Mouse (Mus musculus) common myeloid progenitor, adult 5-6 weeks (primary cell): ENCODE data around the gene Padi4. TPM values are rescaled to one million over a fixed set of nuclear protein-coding genes. Genes with fewer than 3 reads are reported as not detected.

ENCODE experiments used
- ATAC-seq: replicated peaks from 2 replicates; pipeline ENCODE4 v1.8.0; 2016; ENCODE audit warnings: low read depth, mild to moderate bottlenecking, moderate TSS enrichment, inconsistent platforms; ENCODE audit not compliant: poor library complexity, severe bottlenecking
- total RNA-seq: library from RNA; stranded (forward); fragments of 200-1000, 187-1606 nt; gene quantifications from 2 replicates; pipeline ENCODE4 v1.2.3, GENCODE M21; 2017

Gene Padi4
- total RNA-seq: 4.1 and 7.3 TPM in 2 replicates

DNA sequence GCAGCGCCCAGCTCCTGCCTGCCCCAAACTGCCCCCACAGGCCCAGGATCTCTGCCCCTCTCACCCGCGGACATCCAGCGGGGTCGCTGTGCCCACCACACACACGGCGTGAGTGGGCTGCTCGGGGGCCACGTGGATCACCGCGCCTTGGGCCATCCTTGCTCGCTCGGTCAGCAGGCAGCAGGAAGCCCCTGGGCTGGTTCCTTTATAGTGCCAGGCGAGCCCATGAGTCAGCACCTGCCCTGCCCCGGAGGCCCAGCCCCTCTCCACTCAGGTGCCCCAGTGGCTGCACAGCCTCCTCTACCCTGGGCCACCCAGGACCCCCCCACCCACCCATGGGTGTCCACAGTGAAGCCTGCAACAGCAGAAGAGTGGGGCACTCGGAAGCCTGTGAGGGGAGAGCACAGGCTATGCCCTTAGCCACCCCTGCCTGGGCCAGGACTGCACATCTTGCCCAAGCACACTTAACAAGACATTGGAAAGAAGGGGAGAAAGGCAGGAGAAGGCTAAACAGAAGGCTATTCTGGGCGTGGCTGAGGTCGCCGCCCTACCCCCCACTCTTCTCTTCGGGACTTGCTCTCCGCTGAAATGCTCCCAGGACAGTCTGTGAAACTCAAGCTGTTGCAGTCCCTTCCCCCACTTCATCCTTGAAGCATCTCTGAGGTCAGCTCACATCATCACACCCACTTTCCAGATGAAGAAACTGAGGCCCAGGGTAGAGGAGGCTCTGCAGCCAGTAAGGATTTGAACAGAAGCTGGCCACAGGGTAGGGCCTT is at the start of gene Padi4:
Padi4 (minus strand) TSS at position 212 of the 776 bp plus-strand sequence.
- ATAC-seq: peak; percentile 31

DNA sequence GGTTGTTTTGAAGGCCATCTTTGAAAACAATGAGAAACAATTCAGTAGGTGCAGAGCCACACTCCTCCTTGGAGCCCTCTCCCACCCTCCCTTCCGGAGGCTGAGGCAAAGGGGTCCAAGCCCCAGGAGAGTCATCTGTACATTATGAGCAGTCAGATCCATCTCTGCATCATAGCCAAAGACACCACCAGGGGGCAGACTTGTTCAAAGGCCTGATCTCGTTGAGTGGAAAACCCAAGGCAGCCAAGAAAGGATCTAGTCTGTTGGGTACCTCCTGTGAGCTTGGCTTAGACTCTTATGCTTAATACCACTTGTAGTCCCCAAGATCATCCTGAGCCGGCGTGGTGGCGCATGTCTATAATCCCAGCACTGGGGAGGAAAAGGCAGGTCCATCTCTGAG is 48.0 kb upstream of the Padi4 start:
- 0 out of 2 replicates have a peak, but pooled peaks have one; percentile 34 for ATAC-seq

GRCm38 (mm10) chr4:140817413-140817812 is 43.4 kb upstream of the Padi4 start:
- ATAC-seq: no peak

GRCm38 (mm10) chr4:140815996-140816917 is 42.2 kb upstream of the Padi4 start:
- peak; percentile 72 for ATAC-seq

DNA sequence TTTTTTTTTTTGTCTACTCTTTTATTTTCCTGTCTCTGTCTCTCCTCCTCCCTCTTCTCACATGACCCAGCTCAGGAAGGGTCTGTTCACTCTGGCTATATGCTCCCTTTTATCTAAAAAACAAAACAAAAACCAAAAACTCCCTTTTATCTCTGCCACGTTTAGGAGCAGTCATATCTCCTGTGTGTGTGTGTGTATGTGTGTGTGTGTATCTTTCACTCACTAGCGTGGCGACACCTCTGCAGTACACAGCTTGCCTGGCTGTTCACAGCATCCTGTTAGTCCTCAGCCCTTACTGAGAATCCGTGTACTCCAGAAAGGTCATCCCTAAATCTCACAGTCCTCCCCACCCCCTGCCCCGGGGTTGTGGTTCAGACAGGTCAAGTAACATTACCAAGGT is 41.5 kb upstream of the Padi4 start:
- no peak for ATAC-seq

DNA sequence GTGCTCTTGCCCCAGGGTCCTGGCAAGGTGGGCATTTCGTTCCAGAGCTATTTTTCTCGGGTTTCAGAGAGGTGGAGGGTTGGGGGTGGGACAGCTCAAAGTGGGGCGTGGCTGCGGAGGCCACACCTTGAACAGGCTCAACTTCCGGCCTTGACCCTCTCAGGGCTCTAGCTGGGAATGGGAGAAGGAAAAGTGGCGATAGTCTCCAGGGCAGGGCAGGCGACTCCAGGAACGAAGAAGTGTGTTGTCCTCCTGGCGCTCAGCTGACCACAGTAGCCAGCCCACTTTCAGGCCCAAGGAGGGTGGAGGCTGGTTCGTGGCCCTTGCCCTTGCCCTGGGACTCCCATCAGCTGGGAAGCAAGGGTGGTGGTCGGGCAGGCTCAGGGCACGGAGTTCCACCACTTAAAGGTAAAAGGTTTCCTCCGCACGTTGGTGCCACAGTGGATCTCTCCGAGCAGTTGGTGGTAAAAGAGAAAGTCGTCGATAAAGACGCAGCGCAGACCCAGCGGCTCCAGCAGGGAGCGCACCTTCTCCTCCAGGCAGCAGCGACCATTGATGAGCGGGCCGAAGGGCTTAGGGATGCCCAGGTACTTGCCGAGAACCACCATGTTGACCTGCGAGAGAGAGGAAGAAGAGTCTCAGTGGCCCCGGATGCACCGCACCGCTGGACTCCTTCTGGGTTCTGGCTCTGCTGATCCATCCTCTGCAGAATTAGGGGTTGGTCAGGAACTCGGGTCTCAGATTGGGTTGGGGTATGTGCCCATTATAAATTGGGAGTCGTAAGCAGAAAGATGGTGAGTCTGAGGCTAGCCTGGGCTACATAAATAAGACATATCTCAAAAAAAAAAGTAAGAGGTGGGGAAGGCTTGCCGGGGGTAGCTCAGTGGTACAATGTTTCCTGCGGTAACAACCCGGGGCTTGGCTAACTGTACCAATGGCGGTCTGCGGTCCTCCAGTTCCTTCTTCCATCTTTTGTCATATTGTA is 40.5 kb upstream of the Padi4 start:
- ATAC-seq: peak; percentile 31; the same call in 1 of the 2 replicates

DNA sequence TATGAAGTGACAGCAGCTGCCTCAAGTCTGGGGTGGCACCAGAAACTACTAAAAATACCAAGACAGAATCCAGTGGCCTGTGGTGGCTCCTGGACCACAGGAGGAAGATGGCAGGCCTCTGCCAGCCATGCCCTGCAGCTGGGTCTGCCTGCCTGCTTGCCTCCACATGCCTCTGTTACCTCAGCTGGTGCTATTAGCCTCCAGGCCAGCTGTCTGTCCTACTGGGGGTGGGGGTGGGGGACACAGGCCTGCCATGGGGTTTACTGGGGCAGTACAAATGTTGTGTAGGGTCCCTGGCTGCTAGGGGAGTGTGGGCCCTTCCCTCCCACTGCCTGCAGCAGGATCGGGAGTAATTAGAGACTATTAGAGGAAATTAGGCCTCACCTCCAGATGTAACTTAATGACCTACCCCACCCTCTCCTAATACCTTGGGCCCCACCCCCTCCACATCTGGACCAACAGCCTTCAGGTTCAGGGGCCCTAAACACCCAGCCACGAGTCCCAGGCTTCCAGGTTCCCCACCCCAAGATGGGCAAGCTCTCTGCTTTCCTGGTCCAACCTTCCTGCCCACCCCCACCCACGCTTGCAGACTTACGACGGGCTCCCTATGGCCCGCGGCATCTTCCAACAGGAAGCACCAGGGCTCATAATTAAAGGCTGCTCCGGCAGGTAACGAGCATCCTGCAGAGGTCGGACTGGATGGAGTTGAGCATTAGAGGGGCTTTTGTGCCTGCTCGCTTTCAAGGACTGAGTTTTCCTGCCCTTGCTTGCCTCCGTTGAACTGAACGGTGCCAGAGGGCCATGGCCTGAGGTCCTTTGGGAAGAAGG is 39.5 kb upstream of the Padi4 start:
- no peak for ATAC-seq

GRCm38 (mm10) chr4:140812609-140813008 is 38.6 kb upstream of the Padi4 start:
- ATAC-seq: no peak

DNA sequence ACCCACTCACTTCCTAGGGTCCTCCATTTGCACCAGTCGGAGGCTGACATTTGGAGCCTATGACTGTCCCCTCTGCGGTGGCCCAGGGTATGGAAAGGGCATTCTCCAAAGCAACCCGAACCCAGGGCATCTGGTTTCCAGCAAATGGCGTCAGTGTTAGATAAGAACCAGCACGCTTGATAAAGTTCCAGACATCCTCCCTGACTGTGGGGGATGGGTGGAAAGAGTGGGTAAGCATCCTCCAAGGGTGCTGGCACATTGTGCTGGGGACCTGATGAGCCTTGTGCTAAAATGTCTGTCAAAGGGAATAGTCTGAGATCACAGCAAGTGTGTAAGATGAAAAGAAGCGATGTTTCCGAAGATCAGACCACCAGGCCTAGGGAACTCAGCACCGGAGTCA is 38.2 kb upstream of the Padi4 start:
- ATAC-seq: no peak

DNA sequence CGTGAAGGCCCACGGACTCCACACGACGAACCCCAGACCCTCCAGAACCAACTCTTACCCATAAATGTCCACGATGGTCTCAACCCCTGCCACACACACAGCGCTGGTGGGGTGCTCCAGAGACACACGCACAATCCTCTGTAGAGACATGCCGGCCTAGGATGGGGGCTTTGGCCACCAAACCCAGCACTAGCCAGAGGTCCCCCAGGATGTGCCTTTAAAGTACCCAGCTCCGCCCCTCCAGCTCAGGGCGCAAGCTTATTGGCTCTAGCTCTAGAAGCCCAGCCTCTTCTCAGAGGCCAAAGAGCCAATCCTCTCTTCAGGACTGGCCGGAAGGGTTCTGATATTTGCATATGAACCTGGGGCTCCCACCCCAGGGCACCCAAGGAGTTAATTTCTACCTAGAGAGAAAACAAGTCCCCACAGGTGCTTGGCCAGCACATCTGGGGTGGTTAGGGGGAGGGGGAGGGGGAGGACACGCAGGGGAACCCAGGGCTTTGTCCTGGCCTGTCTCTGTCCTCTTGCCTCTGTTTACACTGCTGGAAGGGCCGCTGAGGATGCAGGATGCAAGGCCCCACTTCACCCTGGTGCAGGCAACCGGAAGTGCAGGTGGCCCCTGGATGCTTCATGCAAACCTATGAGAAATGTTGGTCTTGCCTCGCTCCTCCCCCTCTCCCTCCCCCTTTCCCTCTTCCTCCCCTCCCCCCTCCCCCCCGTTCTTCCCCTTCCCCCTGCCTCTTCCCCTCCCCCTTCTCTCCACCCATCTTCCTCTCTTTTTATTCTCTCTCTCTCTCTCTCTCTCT is 36.6 kb upstream of the Padi4 start, which contains the start of gene Padi3:
Padi3 (minus strand) TSS at position 191 of the 803 bp plus-strand sequence.
- ATAC-seq: no peak

DNA sequence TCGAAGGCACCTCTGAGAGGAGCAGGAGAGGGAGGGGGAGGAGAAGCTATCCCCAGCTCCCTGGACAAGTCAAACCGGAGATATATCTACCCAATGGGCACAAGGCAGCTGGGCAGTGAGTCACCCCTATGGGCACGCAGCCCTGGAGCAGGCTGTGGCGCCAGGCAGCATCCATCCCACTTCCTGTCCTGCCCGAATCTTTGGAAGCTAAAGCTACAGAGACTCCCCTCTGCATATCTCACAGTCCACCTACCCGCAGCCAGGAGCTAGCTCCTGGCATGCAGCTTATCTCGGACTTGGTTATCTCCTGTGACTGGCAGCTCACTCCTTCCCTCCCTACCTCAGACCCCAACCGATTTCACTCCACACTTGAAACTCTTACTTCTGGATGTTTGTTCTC is 35.1 kb upstream of the Padi4 start:
- ATAC-seq: no peak

DNA sequence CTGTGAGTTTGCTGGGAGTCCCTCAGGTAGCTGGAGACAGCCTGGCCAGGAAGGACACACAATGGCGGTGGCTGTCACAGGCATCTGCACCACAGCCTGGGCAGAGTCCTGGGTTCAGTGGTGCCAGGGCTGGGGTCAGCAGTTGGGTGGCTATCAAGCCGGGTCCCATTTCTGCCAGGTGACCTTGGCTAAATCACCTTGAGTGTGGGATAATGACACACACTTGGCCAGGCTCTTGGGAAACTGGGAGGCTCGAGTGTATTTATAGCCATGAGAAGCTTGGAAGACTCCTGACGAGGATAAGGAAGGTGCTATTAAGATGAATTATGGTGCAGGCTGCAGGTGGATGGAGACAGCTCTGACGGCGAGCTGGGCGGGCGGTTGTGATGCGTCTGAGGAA is 30.6 kb upstream of the Padi4 start:
- no peak for ATAC-seq

DNA sequence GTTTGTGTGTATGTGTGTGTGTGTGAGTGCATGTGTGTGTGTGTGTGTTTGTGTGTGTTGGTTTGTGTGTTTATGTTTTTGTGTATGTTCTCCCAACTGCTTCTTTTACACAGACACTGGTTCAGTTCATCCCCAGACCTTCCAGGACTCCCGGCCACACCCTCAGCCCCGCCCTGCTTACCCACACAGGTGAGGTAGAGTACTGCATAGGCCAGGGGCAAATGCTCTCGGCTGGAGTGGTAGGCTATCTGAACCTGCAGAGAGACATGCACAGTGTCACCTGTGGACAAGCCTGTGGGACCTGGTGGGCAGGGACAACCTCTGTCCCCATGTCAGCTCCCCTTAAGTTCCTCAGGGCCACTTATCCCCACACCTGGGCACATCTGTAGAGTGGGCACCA is 27.3 kb upstream of the Padi4 start:
- ATAC-seq: no peak

DNA sequence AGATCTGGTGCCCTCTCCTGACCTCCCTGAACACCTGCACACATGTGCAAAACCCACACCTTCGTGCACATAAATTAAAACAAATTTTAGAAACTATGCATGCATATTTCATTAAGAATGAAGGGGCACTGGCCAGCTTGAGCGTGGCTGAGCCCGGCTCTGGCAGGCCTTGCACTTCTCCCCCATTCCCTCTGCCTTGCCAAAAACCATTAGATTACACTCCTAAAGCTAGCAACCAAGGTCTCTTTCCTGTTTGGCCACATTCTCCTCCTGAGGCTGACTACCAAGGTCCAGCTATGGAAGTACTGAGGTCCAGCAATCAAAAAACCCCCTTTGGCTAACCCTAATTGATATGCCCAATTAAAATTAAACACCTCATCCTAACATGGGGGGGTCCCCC is 22.8 kb upstream of the Padi4 start:
- no peak for ATAC-seq

DNA sequence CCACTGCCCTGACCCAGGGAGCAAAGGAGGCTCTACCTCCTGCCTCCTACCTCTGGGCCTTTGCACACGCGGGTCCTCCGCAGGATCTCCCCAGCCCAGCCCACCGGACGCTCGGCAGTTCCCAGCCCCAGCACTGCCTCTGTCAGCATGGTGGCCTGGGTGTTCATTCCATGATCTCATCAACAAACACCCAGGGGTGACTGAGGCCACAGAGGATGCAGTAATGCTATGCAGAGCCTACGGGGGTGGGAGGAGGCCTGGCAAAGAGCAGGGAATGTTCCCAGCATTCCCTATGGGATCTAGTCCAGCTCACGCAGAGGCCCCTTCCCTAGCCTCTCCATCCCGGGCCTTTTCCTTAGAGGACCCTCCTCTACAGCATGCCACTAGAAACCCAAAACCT is 20.6 kb upstream of the Padi4 start:
- ATAC-seq: no peak

GRCm38 (mm10) chr4:140793795-140794194 is 19.8 kb upstream of the Padi4 start:
- no peak for ATAC-seq

DNA sequence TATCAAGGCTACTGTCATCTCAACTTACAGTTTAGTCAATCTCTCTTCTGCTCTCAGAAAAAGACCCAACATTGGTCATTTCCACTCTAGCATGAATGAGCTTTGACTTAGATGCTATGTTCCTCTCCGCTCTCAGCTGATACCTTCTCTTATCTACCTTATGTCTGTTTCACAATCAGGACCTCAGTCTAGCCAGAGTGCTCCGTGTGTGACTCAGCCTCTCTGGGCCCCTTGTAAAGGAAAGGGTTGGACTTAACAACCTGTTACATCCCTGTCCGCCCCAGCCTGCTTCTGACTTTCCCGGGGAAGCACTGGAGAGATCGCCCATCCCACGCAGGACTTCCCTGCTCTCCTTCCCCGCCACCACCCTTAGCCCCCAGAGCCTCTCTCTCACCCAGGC is 18.5 kb upstream of the Padi4 start:
- ATAC-seq: no peak

- ATAC-seq: no peak
These were observed 17.0 kb upstream of the Padi4 start for GRCm38 (mm10) chr4:140791071-140791470.
